ENCODE assay signal across 27 mouse cellular contexts in genomic region chr9:52765809-52766208, GRCm38 (mm10).
"Had no signal": no experiment of that assay in that cellular context is flagged by ENCODE, and none has a peak within 500 bp of the region (broad histone marks: within the 10 kb centered on the region; RNA-seq: fewer than 3 reads in every experiment).

No protein-coding gene starts in this region.

- H3K4me1 ChIP-seq: hindbrain, embryonic 15.5 days; kidney, embryonic 15.5 days; limb, embryonic 10.5 days; limb, embryonic 12.5 days; liver, embryonic 13.5 days had no signal

- H3K4me3 ChIP-seq: heart, adult 2 months; heart, embryonic 13.5 days; heart, embryonic 15.5 days; hindbrain, embryonic 15.5 days; kidney, embryonic 15.5 days; left cerebral cortex, adult 2 months; limb, embryonic 10.5 days; limb, embryonic 12.5 days; liver, embryonic 13.5 days had no signal

- H3K4me2 ChIP-seq: heart, embryonic 11.5 days; heart, embryonic 13.5 days; heart, embryonic 15.5 days; hindbrain, embryonic 15.5 days; kidney, embryonic 15.5 days; limb, embryonic 12.5 days; liver, embryonic 11.5 days; liver, embryonic 13.5 days had no signal

- H3K36me3 ChIP-seq: heart, embryonic 13.5 days; heart, embryonic 15.5 days; hindbrain, embryonic 15.5 days; kidney, embryonic 15.5 days; limb, embryonic 10.5 days; limb, embryonic 12.5 days; liver, embryonic 13.5 days had no signal

- ATAC-seq: hindbrain, postnatal 0 days; intestine, embryonic 16.5 days had no signal

- H3K27ac ChIP-seq: heart, adult 2 months; heart, embryonic 13.5 days; heart, embryonic 15.5 days; hindbrain, embryonic 15.5 days; hindbrain, postnatal 0 days; kidney, embryonic 15.5 days; kidney, postnatal 0 days; left cerebral cortex, adult 2 months; limb, embryonic 10.5 days; limb, embryonic 12.5 days; liver, embryonic 13.5 days had no signal

- H3K27me3 ChIP-seq: heart, embryonic 13.5 days; heart, embryonic 15.5 days; hindbrain, embryonic 15.5 days; kidney, embryonic 15.5 days; limb, embryonic 12.5 days; liver, embryonic 13.5 days had no signal

- H3K9ac ChIP-seq: heart, embryonic 13.5 days; heart, embryonic 15.5 days; hindbrain, embryonic 15.5 days; kidney, embryonic 15.5 days; limb, embryonic 12.5 days; liver, embryonic 13.5 days had no signal

- H3K9me3 ChIP-seq: heart, embryonic 13.5 days; heart, embryonic 15.5 days; hindbrain, embryonic 15.5 days; kidney, embryonic 15.5 days; limb, embryonic 10.5 days; limb, embryonic 12.5 days; liver, embryonic 13.5 days had no signal

- DNase-seq: gastrocnemius, postnatal 14 days; gastrocnemius, postnatal 36 days; heart, adult 11 months; heart, adult 2 months; heart, postnatal 14 days; heart, postnatal 36 days; kidney, adult 11 months; kidney, adult 2 months; kidney, adult 9 months; kidney, postnatal 14 days; kidney, postnatal 36 days; layer of hippocampus, adult 9-11 months; layer of hippocampus, postnatal 36 days; liver; liver, embryonic 13.5 days had no signal
